Mouse (Mus musculus): Measurements from ENCODE around the gene Bbof1.

- no peak for TF ChIP-seq GATA1 (IDR thresholded peaks at IDR 0.05; ENCODE audit: low read length)
- TF ChIP-seq TAL1 (IDR thresholded peaks at IDR 0.05; ENCODE audit: low read length): no peak
These were observed 4.3 kb upstream of the Bbof1 start for GRCm38 (mm10) chr12:84404541-84404940.
